Mouse (Mus musculus): ENCODE results near the gene Itga9. TPM values are rescaled to one million over a fixed set of nuclear protein-coding genes. Genes with fewer than 3 reads are reported as not detected.
A peak's percentile ranks its signal among the peaks of the same experiment; 100 is the strongest.
"Not testable (repeated sequence)": the region's sequence is repeated elsewhere in the genome, so short reads cannot be mapped to it uniquely, and the experiment has no call there.

Gene Itga9
- 1 to 10 TPM; 2.8 to 6.1 (median 4.4) TPM for total RNA-seq (2022)

GRCm38 (mm10) chr9:118606148-118606816, at the start of gene Itga9:
Itga9 (plus strand) TSS chr9:118606690.
- DNase-seq (ENCODE audit: low spot score in 2 of 2) = peak; percentile 69 to 72

- no peak for DNase-seq (ENCODE audit: low spot score in 2 of 2)
These were observed 49.3 kb upstream of the Itga9 start for GRCm38 (mm10) chr9:118556951-118557780.

GRCm38 (mm10) chr9:118563356-118563755, 43.1 kb upstream of the Itga9 start:
- DNase-seq (ENCODE audit: low spot score in 2 of 2) = no peak

- no peak for DNase-seq (ENCODE audit: low spot score in 2 of 2)
These were observed 42.6 kb upstream of the Itga9 start for GRCm38 (mm10) chr9:118563866-118564265.

GRCm38 (mm10) chr9:118564696-118565095, 41.8 kb upstream of the Itga9 start:
- DNase-seq (ENCODE audit: low spot score in 2 of 2) = no peak

- no peak for DNase-seq (ENCODE audit: low spot score in 2 of 2)
These were observed 37.2 kb upstream of the Itga9 start for GRCm38 (mm10) chr9:118569328-118569727.

- no peak for DNase-seq (ENCODE audit: low spot score in 2 of 2)
These were observed 35.6 kb upstream of the Itga9 start for GRCm38 (mm10) chr9:118570865-118571264.

GRCm38 (mm10) chr9:118571701-118572100, 34.8 kb upstream of the Itga9 start:
- no peak for DNase-seq (ENCODE audit: low spot score in 2 of 2)

- no peak for DNase-seq (ENCODE audit: low spot score in 2 of 2)
These were observed 31.6 kb upstream of the Itga9 start for GRCm38 (mm10) chr9:118574911-118575310.

GRCm38 (mm10) chr9:118580371-118580770, 26.1 kb upstream of the Itga9 start:
- DNase-seq (ENCODE audit: low spot score in 2 of 2) = no peak

GRCm38 (mm10) chr9:118582757-118583156, 23.7 kb upstream of the Itga9 start:
- DNase-seq (ENCODE audit: low spot score in 2 of 2) = no peak

GRCm38 (mm10) chr9:118584838-118585237, 21.7 kb upstream of the Itga9 start:
- no peak for DNase-seq (ENCODE audit: low spot score in 2 of 2)

- no peak for DNase-seq (ENCODE audit: low spot score in 2 of 2)
These were observed 20.5 kb upstream of the Itga9 start for GRCm38 (mm10) chr9:118585998-118586397.

- DNase-seq (ENCODE audit: low spot score in 2 of 2) = no peak
These were observed 19.4 kb upstream of the Itga9 start for GRCm38 (mm10) chr9:118587115-118587514.

- DNase-seq (ENCODE audit: low spot score in 2 of 2) = no peak
These were observed 17.2 kb upstream of the Itga9 start for GRCm38 (mm10) chr9:118589249-118589648.

GRCm38 (mm10) chr9:118590230-118590629, 16.3 kb upstream of the Itga9 start:
- no peak for DNase-seq (ENCODE audit: low spot score in 2 of 2)

GRCm38 (mm10) chr9:118591633-118592032, 14.9 kb upstream of the Itga9 start:
- DNase-seq (ENCODE audit: low spot score in 2 of 2) = no peak

GRCm38 (mm10) chr9:118592585-118593249, 13.8 kb upstream of the Itga9 start:
- DNase-seq (ENCODE audit: low spot score in 2 of 2) = no peak

GRCm38 (mm10) chr9:118593443-118593842, 13.0 kb upstream of the Itga9 start:
- no peak for DNase-seq (ENCODE audit: low spot score in 2 of 2)

GRCm38 (mm10) chr9:118596767-118597166, 9.7 kb upstream of the Itga9 start:
- DNase-seq (ENCODE audit: low spot score in 2 of 2) = no peak

- DNase-seq (ENCODE audit: low spot score in 2 of 2) = not testable (repeated sequence)
These were observed 6.1 kb upstream of the Itga9 start for GRCm38 (mm10) chr9:118600393-118600792.

GRCm38 (mm10) chr9:118602576-118602975, 3.9 kb upstream of the Itga9 start:
- DNase-seq (ENCODE audit: low spot score in 2 of 2) = no peak

All from gastrocnemius, adult 8-10 months (tissue).